Mouse (Mus musculus): ENCODE measurements around the gene Armc9. TPM values are rescaled to one million over a fixed set of nuclear protein-coding genes. Genes with fewer than 3 reads are reported as not detected.
A peak's percentile ranks its signal among the peaks of the same experiment; 100 is the strongest.

Armc9 gene
- total and polyA plus RNA-seq, 3 experiments, result 7.2 to 12.0 TPM; not detected in 1

DNA sequence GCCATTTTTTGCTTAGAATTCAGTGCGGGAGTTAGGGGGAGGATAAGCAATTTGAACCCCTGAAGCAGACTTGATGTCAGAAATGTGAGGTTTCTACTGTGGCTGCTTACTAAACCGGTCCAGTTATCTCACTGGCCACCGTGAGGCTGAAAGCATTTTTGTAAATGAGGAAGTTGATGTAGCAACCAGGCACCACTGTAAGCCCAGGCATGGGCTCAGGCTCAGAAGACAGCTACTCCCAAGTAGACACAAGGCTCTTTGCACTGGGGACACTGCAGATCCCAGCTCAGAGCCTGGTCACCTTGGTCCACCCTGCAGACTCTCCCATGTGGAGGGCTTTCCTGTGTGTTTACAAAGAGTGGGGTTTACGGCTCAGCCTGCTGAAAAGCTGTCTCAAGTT is 79.2 kb downstream of the Armc9 start:
- peak; percentile 91 for DNase-seq (ENCODE audit: low read depth, low spot score)
- Histone ChIP-seq H3K27ac (ENCODE audit: control insufficient read depth, low read depth, low read length) (peak overlapping the region; percentile 52; the same call in 1 of the 2 replicates), H3K4me1 (ENCODE audit: control insufficient read depth in 1 of 2, insufficient read depth in 2 of 2, low read length in 2 of 2) (peaks cover 9 to 16% of the 10 kb centered on the region in 2 experiments), H3K9ac (ENCODE audit: control insufficient read depth, low read depth, low read length, poor library complexity, severe bottlenecking) (peak overlapping the region; percentile 37; the same call in 1 of the 2 replicates), H3K36me3 (ENCODE audit: control insufficient read depth in 1 of 2, insufficient read depth in 2 of 2, low read length in 2 of 2) (peaks cover 0 to 15% of the 10 kb centered on the region in 2 experiments; a peak in 2 of 4 replicates), H3K79me2 (ENCODE audit: control insufficient read depth, insufficient read depth, low read length, poor library complexity) (no peaks in the 10 kb centered on the region), H3K9me3 (replicated peaks; ENCODE audit: insufficient read depth, low read length) (no peaks in the 10 kb centered on the region), H3K27me3 (ENCODE audit: control insufficient read depth in 1 of 2, insufficient read depth in 2 of 2, low read length in 2 of 2) (no peaks in the 10 kb centered on the region), H3K4me3 (ENCODE audit: control insufficient read depth in 1 of 2, insufficient read depth in 1 of 2, low read depth in 2 of 2, low read length in 2 of 2) (no peak overlapping the region)
- TF ChIP-seq CHD1 (IDR thresholded peaks at IDR 0.05; ENCODE audit: low read depth, low read length) (no peak), EP300 (IDR thresholded peaks at IDR 0.05; ENCODE audit: low read depth in 1 of 2, low read length in 2 of 2) (peak; percentile 39 to 67; a peak in 3 of 4 replicates), ZNF384 (IDR thresholded peaks at IDR 0.05; ENCODE audit: low read depth, low read length) (no peak), NRF1 (IDR thresholded peaks at IDR 0.05; ENCODE audit: insufficient read depth, low read depth, low read length, poor library complexity, severe bottlenecking) (no peak), ZMIZ1 (IDR thresholded peaks at IDR 0.05; ENCODE audit: low read depth, low read length) (no peak), HCFC1 (IDR thresholded peaks at IDR 0.05; ENCODE audit: low read depth, low read length) (no peak), MEF2A (IDR thresholded peaks at IDR 0.05; ENCODE audit: extremely low read depth, insufficient replicate concordance, low read depth, low read length, poor library complexity, severe bottlenecking) (no peak), USF2 (IDR thresholded peaks at IDR 0.05; ENCODE audit: borderline replicate concordance in 1 of 2, insufficient read depth in 1 of 2, low read depth in 1 of 2, low read length in 2 of 2) (no peak), RCOR1 (IDR thresholded peaks at IDR 0.05; ENCODE audit: low read depth, low read length) (0 out of 2 replicates have a peak, but pooled peaks have one; percentile 41), CTCF (IDR thresholded peaks at IDR 0.05 in 2 of 3, conservative IDR thresholded peaks at IDR 0.05 in 1 of 3; ENCODE audit: control insufficient read depth in 1 of 3, insufficient read depth in 1 of 3, low read depth in 2 of 3, low read length in 3 of 3, poor library complexity in 1 of 3, severe bottlenecking in 1 of 3) (no peak), GATA1 (IDR thresholded peaks at IDR 0.05; ENCODE audit: low read depth, low read length) (peak; percentile 56; the same call in 1 of the 2 replicates), CHD2 (IDR thresholded peaks at IDR 0.05; ENCODE audit: low read length) (no peak), SIN3A (IDR thresholded peaks at IDR 0.05; ENCODE audit: low read length) (0 out of 2 replicates have a peak, but pooled peaks have one; percentile 27), SMC3 (IDR thresholded peaks at IDR 0.05; ENCODE audit: low read depth, low read length) (0 out of 2 replicates have a peak, but pooled peaks have one; percentile 15), E2F4 (IDR thresholded peaks at IDR 0.05; ENCODE audit: borderline replicate concordance, low read depth, low read length) (no peak), TAL1 (IDR thresholded peaks at IDR 0.05; ENCODE audit: low read length) (peak; percentile 56), TCF12 (IDR thresholded peaks at IDR 0.05; ENCODE audit: low read depth, low read length) (no peak), POLR2A (IDR thresholded peaks at IDR 0.05; ENCODE audit: control insufficient read depth in 1 of 2, insufficient read depth in 1 of 2, low read depth in 1 of 2, low read length in 2 of 2, poor library complexity in 1 of 2) (no peak), TBP (IDR thresholded peaks at IDR 0.05; ENCODE audit: low read depth, low read length) (no peak), MYC (IDR thresholded peaks at IDR 0.05; ENCODE audit: low read depth, low read length) (peak; percentile 44; the same call in 1 of the 2 replicates), MYB (IDR thresholded peaks at IDR 0.05; ENCODE audit: low read depth, low read length) (no peak), BHLHE40 (IDR thresholded peaks at IDR 0.05; ENCODE audit: borderline replicate concordance, low read depth, low read length) (no peak), MXI1 (IDR thresholded peaks at IDR 0.05; ENCODE audit: low read depth, low read length) (no peak)
